Mouse (Mus musculus) G1E (cell line): Measurements from ENCODE around the gene H6pd. TPM values are rescaled to one million over a fixed set of nuclear protein-coding genes. Genes with fewer than 3 reads are reported as not detected.

Source experiments
- ATAC-seq: 2 replicates; pipeline ENCODE4 v1.8.0; 2016; ENCODE audit warnings: mild to moderate bottlenecking; ENCODE audit not compliant: insufficient number of reproducible peaks, poor library complexity, low FRiP score, severe bottlenecking; ENCODE audit errors: extremely low read depth
- DNase-seq: peaks from one replicate; pipeline ENCODE4 v3.0.0; 2012; ENCODE audit warnings: low spot score
- H3K27me3 ChIP-seq: 2 replicates; pipeline ENCODE4 v1.6.1; 2012; ENCODE audit warnings: mild to moderate bottlenecking, low read length, inconsistent platforms; ENCODE audit not compliant: insufficient read depth
- H3K36me3 ChIP-seq: replicated peaks from 2 replicates; pipeline ENCODE3; 2012; ENCODE audit warnings: mild to moderate bottlenecking, inconsistent platforms
- H3K4me1 ChIP-seq: 2 replicates; pipeline ENCODE4 v1.6.1; 2012; ENCODE audit warnings: low read depth, low read length, inconsistent platforms, mixed read lengths; ENCODE audit not compliant: insufficient read depth
- H3K4me3 ChIP-seq: 2 replicates; pipeline ENCODE4 v1.5.1; 2012; ENCODE audit warnings: low read depth, mild to moderate bottlenecking, inconsistent platforms, low read length, moderate library complexity, mixed read lengths
- H3K9me3 ChIP-seq: replicated peaks from 2 replicates; pipeline ENCODE4 v1.6.1; 2012; ENCODE audit warnings: inconsistent platforms
- CTCF ChIP-seq: IDR thresholded peaks from 2 replicates; pipeline ENCODE4 v1.5.1; 2012; ENCODE audit warnings: low read depth, low read length, inconsistent platforms, mixed read lengths
- GATA1 ChIP-seq: IDR thresholded peaks from 2 replicates; pipeline ENCODE4 v1.6.1; 2012; ENCODE audit warnings: borderline replicate concordance, low read length, inconsistent platforms, mixed read lengths
- GATA2 ChIP-seq: IDR thresholded peaks from 2 replicates; pipeline ENCODE4 v1.6.1; 2012; ENCODE audit warnings: low read depth, low read length, inconsistent platforms, borderline replicate concordance
- POLR2AphosphoS5 ChIP-seq: IDR thresholded peaks from 2 replicates; pipeline ENCODE4 v1.6.1; 2012; ENCODE audit warnings: low read depth, low read length, inconsistent platforms; ENCODE audit not compliant: insufficient replicate concordance
- TAL1 ChIP-seq: conservative IDR thresholded peaks from 2 replicates; pipeline ENCODE4 v1.6.1; 2012; ENCODE audit warnings: low read depth, low read length, inconsistent platforms, mixed read lengths
- polyA plus RNA-seq: library from polyadenylated mRNA; stranded (reverse); fragments of >175 nt; gene quantifications from 2 replicates; pipeline ENCODE4 v1.2.3, GENCODE M21; 2012
- total RNA-seq, 2 experiments: library from RNA; stranded (forward) in 1 of 2; stranded (reverse) in 1 of 2; fragments of 200-1000 nt in 1 of 2; fragments of >200 nt in 1 of 2; fragmentation: Nextera tagmentation in 1 of 2; gene quantifications; 2 replicates each; pipeline ENCODE4 v1.2.3; 2014 to 2017

Gene H6pd
- total RNA-seq (2014; fragmentation: Nextera tagmentation) (5.3 and 7.1 TPM in 2 replicates), total RNA-seq (2017) (6.4 and 7.0 TPM in 2 replicates), polyA plus RNA-seq (6.4 and 8.3 TPM in 2 replicates)

DNA sequence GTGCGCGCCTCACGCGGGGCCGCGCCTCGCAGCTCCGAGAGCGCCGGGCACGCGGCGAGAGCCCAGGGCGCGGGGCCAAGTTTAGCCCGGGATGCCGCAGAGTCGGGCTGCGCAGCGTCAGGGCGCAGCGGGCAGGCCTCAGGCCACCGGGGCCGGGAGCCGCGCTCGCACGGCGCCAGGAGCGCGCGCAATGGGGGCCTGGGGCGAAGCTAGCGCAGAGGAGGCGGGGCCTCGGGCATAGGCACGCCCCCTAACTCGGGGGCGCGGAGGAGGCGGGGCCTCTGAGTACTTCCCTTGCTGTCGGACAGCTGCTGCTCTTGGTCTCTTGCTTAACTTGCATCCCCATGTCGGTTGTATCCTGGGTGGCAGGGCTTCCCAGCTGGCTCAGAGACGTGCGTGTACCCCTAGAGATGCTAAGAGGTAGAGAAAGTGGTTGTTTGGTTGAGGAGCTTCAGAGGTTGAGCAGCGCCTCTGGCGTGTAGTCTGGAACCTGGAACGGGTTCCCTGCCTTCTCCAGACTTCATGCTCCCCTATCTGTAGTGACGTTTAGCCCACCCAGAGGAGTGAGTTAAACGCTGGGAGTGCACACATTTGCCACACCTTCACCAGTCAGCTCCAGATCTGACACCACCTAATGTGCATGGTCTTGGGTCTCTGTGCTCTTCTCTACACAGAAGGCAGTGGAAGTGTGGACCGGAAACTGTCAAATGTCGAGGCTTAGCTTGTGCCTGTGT is at the start of gene H6pd:
Gene H6pd, minus strand, starts transcription at position 171 of the 734 bp plus-strand sequence.
- H3K9me3 ChIP-seq = no peaks in the 10 kb centered on the region
- H3K36me3 ChIP-seq = peaks cover 17% of the 10 kb centered on the region
- H3K4me1 ChIP-seq = peaks cover 42% of the 10 kb centered on the region
- no peaks in the 10 kb centered on the region for H3K27me3 ChIP-seq
- peak; percentile 58 for ATAC-seq
- TF ChIP-seq TAL1 = no peak
- DNase-seq = peak; percentile 61
- peak within 1 kb of the TSS; percentile 75 for H3K4me3 ChIP-seq

DNA sequence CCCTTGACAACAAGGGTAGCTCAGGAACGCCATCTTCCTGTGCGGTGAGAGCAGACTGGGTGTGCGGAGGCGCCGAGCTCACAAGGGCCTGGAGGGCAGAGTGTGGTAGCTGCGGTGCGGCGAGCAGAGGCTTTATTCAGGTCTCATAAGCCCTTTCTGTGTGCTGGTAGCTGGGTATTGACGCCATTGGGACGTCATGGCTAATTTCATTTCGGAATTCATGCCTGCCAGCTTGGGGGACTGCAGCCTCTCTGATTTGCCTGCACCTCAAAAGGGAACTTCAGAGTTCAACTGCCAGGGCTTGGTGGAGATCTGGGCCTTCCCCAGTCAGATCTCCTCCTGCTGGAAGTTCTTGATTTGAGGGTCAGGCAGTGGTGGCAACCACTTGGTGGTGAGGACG is 48.9 kb upstream of the H6pd start:
- Histone ChIP-seq H3K4me1 (peaks cover 18% of the 10 kb centered on the region), H3K9me3 (no peaks in the 10 kb centered on the region), H3K4me3 (no peak overlapping the region), H3K36me3 (peaks cover 99% of the 10 kb centered on the region), H3K27me3 (peaks cover 2% of the 10 kb centered on the region; the same call in 1 of the 2 replicates)
- TF ChIP-seq TAL1 (no peak), CTCF (no peak), GATA1 (no peak), GATA2 (no peak), POLR2AphosphoS5 (no peak)
- DNase-seq (no peak), ATAC-seq (no peak)

DNA sequence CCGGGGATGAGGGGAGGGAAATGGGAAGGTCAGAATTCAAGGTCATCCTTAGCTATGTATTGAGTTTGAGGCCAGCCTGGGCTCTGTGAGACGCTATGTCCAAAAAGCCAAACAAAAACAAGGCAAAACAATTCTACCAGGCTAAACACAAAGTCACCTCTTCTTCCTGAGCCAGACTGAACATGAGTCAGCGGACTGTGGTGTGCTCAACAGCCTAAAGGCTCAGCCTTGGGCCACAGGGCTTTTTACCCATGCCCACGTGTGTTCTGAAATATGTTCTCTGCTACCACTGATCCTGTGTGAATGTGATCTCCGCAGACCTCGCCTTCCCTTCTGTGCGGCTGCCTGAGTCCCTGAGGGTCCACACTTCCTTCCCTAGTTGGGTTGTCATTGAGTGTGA is 47.3 kb upstream of the H6pd start:
- DNase-seq = no peak
- Histone ChIP-seq H3K4me3 (no peak overlapping the region), H3K9me3 (no peaks in the 10 kb centered on the region), H3K27me3 (peaks cover 2% of the 10 kb centered on the region; the same call in 1 of the 2 replicates), H3K4me1 (peaks cover 24% of the 10 kb centered on the region), H3K36me3 (peaks cover 96% of the 10 kb centered on the region)
- ATAC-seq = no peak
- TF ChIP-seq CTCF (no peak), GATA1 (no peak), TAL1 (no peak), POLR2AphosphoS5 (no peak), GATA2 (no peak)

DNA sequence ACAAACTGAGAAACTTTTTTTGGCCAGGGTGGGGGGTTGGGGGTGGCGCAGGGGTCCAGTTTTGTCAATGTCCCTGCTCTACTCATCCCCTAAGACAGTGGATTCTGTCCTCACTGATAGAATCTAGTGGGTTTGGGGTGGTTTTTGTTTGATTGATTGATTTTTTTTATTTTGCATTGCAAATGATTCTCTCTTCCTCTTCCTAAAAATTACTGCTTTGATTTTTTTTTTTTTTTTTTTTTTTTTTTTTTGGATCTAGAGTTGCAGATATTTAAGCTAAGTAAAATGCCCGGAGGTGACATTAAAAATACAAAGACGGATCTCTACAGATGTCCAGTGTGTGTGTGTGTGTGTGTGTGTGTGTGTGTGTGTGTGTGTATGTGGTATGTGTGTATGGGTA is 43.6 kb upstream of the H6pd start:
- H3K4me1 ChIP-seq = peaks cover 47% of the 10 kb centered on the region
- ATAC-seq (no peak), DNase-seq (no peak)
- H3K4me3 ChIP-seq = no peak overlapping the region
- TF ChIP-seq POLR2AphosphoS5 (no peak), TAL1 (no peak), CTCF (no peak), GATA2 (no peak), GATA1 (no peak)
- peaks cover 18% of the 10 kb centered on the region for H3K27me3 ChIP-seq
- H3K36me3 ChIP-seq = peaks cover 70% of the 10 kb centered on the region
- H3K9me3 ChIP-seq = no peaks in the 10 kb centered on the region

DNA sequence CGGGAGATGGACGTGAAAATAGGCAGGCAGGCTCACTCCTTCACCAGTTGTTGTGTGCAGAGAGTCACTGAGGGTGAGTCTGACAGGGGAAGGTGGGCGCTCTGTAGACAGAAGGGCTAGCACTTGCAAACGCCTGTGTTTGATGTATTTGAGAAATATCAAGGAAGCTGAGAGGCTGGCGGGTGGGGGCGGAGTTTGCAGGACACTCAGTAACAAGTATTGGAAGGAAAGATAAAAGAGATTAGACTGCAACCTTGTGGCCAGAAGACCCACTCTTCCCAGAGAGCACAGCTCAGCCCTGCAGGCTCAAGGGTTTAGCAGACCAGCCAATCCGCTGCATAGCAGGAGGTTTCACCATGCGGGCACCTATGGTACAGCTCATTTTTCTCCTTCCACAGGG is 42.7 kb upstream of the H6pd start:
- TF ChIP-seq CTCF (no peak), GATA1 (no peak), POLR2AphosphoS5 (no peak), TAL1 (no peak), GATA2 (no peak)
- Histone ChIP-seq H3K36me3 (peaks cover 62% of the 10 kb centered on the region), H3K9me3 (no peaks in the 10 kb centered on the region), H3K4me1 (peaks cover 49% of the 10 kb centered on the region), H3K27me3 (peaks cover 21% of the 10 kb centered on the region), H3K4me3 (no peak overlapping the region)
- no peak for ATAC-seq
- no peak for DNase-seq

DNA sequence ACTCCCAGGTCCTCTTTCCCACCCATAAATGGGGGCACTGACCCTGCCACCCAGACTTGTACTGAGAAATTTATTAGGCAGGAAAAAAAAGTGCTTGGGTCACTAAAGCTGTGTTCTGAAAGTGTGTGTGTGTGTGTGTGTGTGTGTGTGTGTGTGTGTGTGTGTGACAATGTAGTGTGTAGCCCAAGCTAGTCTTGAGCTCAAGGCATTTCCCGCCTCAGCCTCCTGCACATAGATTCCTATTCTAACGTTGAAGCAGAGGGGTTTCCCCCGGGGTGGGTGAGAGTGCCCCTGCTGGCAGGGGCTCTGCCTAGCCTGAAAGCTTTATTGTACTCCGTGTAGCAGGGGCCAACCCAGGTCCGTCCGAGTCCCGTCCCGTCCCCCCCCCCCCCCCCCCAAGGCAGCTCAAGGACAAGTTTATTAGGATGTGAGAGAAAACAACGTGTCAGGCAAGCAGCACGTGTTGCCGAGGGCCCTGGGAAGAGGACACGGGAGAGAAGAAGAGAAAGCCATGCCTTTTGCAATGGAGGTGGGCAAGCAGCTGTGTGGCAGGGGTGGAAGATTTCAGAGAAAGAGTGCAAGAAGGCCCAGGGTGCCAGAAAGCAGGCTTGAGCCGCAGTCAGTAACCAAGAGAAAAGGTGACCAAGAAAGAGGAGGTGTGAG is 40.9 kb upstream of the H6pd start:
- H3K36me3 ChIP-seq = peaks cover 44% of the 10 kb centered on the region
- H3K4me1 ChIP-seq = peaks cover 45% of the 10 kb centered on the region
- TF ChIP-seq GATA2 (no peak), TAL1 (no peak), GATA1 (no peak), CTCF (no peak), POLR2AphosphoS5 (no peak)
- H3K4me3 ChIP-seq = peak overlapping the region; percentile 76
- peaks cover 28% of the 10 kb centered on the region for H3K27me3 ChIP-seq
- 0 out of 2 replicates have a peak, but pooled peaks have one; percentile 11 for ATAC-seq
- peak; percentile 33 for DNase-seq
- no peaks in the 10 kb centered on the region for H3K9me3 ChIP-seq
